Mouse (Mus musculus) heart, embryonic 16.5 days (tissue): Measurements from ENCODE around the gene Dscam. TPM values are rescaled to one million over a fixed set of nuclear protein-coding genes. Genes with fewer than 3 reads are reported as not detected.

Experiments
- ATAC-seq: fragments of 200-750 bp; cut with Nextera tagmentation; replicated peaks from 2 replicates; pipeline ENCODE4 v1.8.0; 2017; ENCODE audit warnings: moderate number of reproducible peaks; ENCODE audit not compliant: insufficient read depth, low FRiP score; ENCODE audit errors: extremely low read depth
- H3K27ac ChIP-seq: fragments of 300-500 bp; sonication (generic); 2 replicates; pipeline ENCODE4 v1.5.1; 2014; ENCODE audit warnings: mild to moderate bottlenecking, low read length, control low read depth, moderate library complexity
- H3K27me3 ChIP-seq: fragments of 300-500 bp; sonication (generic); 2 replicates; pipeline ENCODE4 v1.6.1; 2014; ENCODE audit warnings: low read length, mixed read lengths; ENCODE audit not compliant: control insufficient read depth, insufficient read depth
- H3K36me3 ChIP-seq: fragments of 300-500 bp; sonication (generic); 2 replicates; pipeline ENCODE4 v1.6.1; 2014; ENCODE audit not compliant: control insufficient read depth, insufficient read depth
- H3K4me1 ChIP-seq: fragments of 300-500 bp; sonication (generic); 2 replicates; pipeline ENCODE4 v1.6.1; 2014; ENCODE audit warnings: low read length, mixed read lengths; ENCODE audit not compliant: control insufficient read depth, insufficient read depth
- H3K4me2 ChIP-seq: fragments of 300-500 bp; sonication (generic); 2 replicates; pipeline ENCODE4 v1.6.1; 2014; ENCODE audit warnings: low read depth, mild to moderate bottlenecking, control low read depth, low read length
- H3K4me3 ChIP-seq: fragments of 300-500 bp; sonication (generic); 2 replicates; pipeline ENCODE4 v1.5.1; 2014; ENCODE audit warnings: mild to moderate bottlenecking, control low read depth, low read length
- H3K9ac ChIP-seq: fragments of 300-500 bp; sonication (generic); 2 replicates; pipeline ENCODE4 v1.6.1; 2014; ENCODE audit warnings: low read length, control low read depth
- H3K9me3 ChIP-seq: fragments of 300-500 bp; sonication (generic); replicated peaks from 2 replicates; pipeline ENCODE4 v1.6.1; 2016; ENCODE audit warnings: low read length; ENCODE audit not compliant: control insufficient read depth
- WGBS: fragments of 180-500 bp; shearing (Covaris S2); extraction: QIAGEN DNeasy Blood & Tissue Kit; methylation state at CpG from one replicate; pipeline ENCODE4 v1.1.7; 2014; 5-methylcytosine and 5-hydroxymethylcytosine counted together
- polyA plus RNA-seq: library from polyadenylated mRNA; unstranded; fragments of >200 nt; fragmentation: Nextera tagmentation; extraction: Ambion mirVana; gene quantifications from 2 replicates; pipeline ENCODE4 v1.2.1, GENCODE M21; 2015

Dscam gene
- polyA plus RNA-seq, 1 experiment from 2014 or later, result not detected

- no peak for ATAC-seq
- 53% methylated on average over 5 of the region's 5 CpGs for WGBS
These were observed 488.1 kb downstream of the Dscam start for GRCm38 (mm10) chr16:96682289-96682972.

GRCm38 (mm10) chr16:96679981-96680380, 490.6 kb downstream of the Dscam start:
- H3K4me2 ChIP-seq, result no peak overlapping the region
- no peak overlapping the region for H3K4me3 ChIP-seq
- no peak for ATAC-seq
- H3K27ac ChIP-seq, result no peak overlapping the region
- no peaks in the 10 kb centered on the region for H3K9me3 ChIP-seq
- H3K27me3 ChIP-seq, result no peaks in the 10 kb centered on the region
- H3K4me1 ChIP-seq, result no peaks in the 10 kb centered on the region
- no peaks in the 10 kb centered on the region for H3K36me3 ChIP-seq
- H3K9ac ChIP-seq, result no peak overlapping the region
- WGBS, result 73% methylated on average over 8 of the region's 8 CpGs

More at GRCm38 (mm10) chr16:96682289-96682972, 488.1 kb downstream of the Dscam start:
- Histone ChIP-seq H3K9ac (no peak overlapping the region), H3K4me2 (no peak overlapping the region), H3K36me3 (no peaks in the 10 kb centered on the region), H3K27me3 (no peaks in the 10 kb centered on the region), H3K4me3 (no peak overlapping the region), H3K4me1 (no peaks in the 10 kb centered on the region), H3K27ac (no peak overlapping the region), H3K9me3 (no peaks in the 10 kb centered on the region)

- 19% methylated on average over 2 of the region's 2 CpGs for WGBS
These were observed 493.1 kb downstream of the Dscam start for GRCm38 (mm10) chr16:96677471-96677870.

DNA sequence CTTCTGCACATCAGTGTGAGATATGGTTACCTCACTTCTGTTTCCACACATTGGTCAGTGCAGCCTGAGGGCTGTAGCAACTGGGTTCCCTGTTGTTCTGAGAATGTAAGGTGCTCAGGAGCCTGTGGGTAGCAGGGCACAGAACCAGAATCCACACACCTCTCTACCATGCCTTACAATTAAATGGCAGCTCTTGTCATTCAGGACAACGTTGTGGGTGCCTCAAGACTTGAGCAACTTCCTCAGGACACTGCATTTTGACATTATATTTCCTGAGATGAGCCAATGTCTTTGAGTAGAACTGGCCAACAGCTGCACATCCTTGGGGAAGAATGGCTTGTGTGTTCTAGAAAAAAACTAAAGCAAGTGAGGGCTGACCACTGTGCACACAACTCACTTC, 493.9 kb downstream of the Dscam start:
- no peaks in the 10 kb centered on the region for H3K9me3 ChIP-seq
- no peak overlapping the region for H3K27ac ChIP-seq
- H3K36me3 ChIP-seq, result no peaks in the 10 kb centered on the region
- no peaks in the 10 kb centered on the region for H3K27me3 ChIP-seq
- H3K9ac ChIP-seq, result no peak overlapping the region
- 58% methylated on average over 1 of the region's 1 CpGs for WGBS
- H3K4me3 ChIP-seq, result no peak overlapping the region
- ATAC-seq, result no peak
- H3K4me2 ChIP-seq, result no peak overlapping the region
- H3K4me1 ChIP-seq, result no peaks in the 10 kb centered on the region

More at GRCm38 (mm10) chr16:96677471-96677870, 493.1 kb downstream of the Dscam start:
- Histone ChIP-seq H3K27ac (no peak overlapping the region), H3K36me3 (no peaks in the 10 kb centered on the region), H3K9me3 (no peaks in the 10 kb centered on the region), H3K27me3 (no peaks in the 10 kb centered on the region), H3K4me3 (no peak overlapping the region), H3K9ac (no peak overlapping the region), H3K4me2 (no peak overlapping the region), H3K4me1 (no peaks in the 10 kb centered on the region)
- no peak for ATAC-seq

DNA sequence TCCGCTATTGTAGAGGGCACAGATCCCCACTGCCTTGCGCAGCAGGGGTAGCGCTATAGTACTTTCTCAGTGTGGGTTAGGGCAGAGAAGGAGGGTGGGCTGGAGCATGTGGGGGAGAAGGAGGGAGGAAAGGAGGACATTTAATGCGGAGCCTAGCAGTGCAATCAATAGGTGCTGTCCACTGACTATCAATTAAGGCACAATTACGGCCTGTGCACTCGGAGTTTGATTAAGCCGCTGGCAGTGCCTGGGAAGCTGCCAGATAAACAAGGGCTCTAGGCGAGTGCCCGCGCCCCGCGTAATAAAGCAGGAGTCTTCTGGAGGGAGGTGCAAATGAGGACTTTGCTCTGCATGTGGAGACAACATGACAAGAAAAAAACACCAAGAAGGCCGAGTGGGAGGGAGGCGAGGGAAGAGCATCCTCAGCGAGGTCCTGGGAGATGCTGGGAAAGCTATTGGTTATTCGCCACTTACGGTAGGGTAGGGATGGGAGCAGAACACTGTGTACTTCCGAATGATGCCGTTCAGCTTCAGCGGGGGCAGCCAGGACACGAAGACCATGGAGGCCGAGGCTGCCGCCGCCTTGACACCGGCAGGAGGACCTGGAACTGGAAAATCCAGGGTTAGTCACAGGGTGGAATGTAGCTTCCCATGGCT, 497.2 kb downstream of the Dscam start:
- H3K4me3 ChIP-seq, result no peak overlapping the region
- no peak overlapping the region for H3K9ac ChIP-seq
- H3K27me3 ChIP-seq, result no peaks in the 10 kb centered on the region
- no peak overlapping the region for H3K4me2 ChIP-seq
- no peak for ATAC-seq
- H3K27ac ChIP-seq, result no peak overlapping the region
- 70% methylated on average over 25 of the region's 25 CpGs for WGBS
- H3K9me3 ChIP-seq, result no peaks in the 10 kb centered on the region
- no peaks in the 10 kb centered on the region for H3K4me1 ChIP-seq
- H3K36me3 ChIP-seq, result no peaks in the 10 kb centered on the region

DNA sequence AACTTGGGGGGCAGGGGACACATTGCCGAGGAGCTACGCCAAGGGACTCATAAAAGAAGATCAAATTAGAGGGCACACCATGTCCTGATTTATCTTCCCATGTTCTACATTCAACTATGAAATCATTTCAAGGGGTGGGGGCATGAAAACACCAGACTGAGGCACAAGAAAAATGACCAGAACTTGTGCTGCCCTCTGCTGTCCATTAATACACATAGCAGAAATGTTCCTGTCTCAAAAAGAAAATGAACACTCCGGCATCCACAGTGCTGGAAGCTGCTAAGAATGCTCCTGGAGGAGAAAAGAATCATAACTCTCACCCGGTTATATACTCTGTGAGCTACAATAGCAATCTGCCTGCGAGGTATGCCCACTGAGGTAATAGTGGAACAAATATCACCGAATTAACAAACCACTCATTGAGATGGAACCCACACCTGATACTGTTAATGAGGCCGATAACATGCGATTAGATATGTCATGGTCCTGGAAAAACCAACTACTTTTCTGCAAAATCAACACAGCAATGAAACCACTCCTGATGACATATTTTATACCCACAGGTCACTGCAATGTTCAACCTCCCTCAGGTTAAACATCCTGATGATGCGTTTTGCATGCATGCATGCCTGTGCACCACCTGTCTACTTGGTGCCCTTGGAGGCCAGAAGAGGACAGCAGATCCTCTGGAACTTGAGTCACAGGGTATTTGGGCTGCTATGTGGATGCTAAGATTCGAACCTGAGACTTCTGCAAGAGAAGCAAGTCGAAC, 498.8 kb downstream of the Dscam start:
- Histone ChIP-seq H3K9me3 (no peaks in the 10 kb centered on the region), H3K9ac (no peak overlapping the region), H3K27ac (no peak overlapping the region), H3K36me3 (no peaks in the 10 kb centered on the region), H3K27me3 (no peaks in the 10 kb centered on the region), H3K4me3 (no peak overlapping the region), H3K4me1 (no peaks in the 10 kb centered on the region), H3K4me2 (no peak overlapping the region)
- ATAC-seq, result no peak
- WGBS, result 63% methylated on average over 11 of the region's 11 CpGs

DNA sequence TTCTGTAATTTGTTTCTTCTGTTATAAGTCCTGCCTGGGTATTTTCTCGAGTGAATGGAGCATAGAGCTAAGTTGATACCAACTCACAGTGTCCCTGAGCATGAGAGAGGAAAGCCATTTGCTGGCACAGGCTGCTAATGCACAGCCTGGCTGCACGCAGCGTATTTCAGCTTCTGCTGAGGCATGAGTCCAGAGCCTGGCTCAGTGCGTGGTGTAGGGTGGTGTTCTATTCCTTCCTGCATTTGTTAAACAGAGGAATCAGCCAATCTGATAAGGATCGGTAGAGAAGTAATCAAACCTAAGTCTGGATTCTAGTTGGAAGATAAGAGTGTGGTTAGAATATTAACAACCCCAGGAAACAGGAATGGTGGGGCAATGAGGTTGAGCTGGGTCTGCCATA, 500.8 kb downstream of the Dscam start:
- ATAC-seq, result no peak
- Histone ChIP-seq H3K4me2 (no peak overlapping the region), H3K9ac (no peak overlapping the region), H3K27ac (no peak overlapping the region), H3K27me3 (no peaks in the 10 kb centered on the region), H3K4me3 (no peak overlapping the region), H3K9me3 (no peaks in the 10 kb centered on the region), H3K4me1 (no peaks in the 10 kb centered on the region), H3K36me3 (no peaks in the 10 kb centered on the region)
- 59% methylated on average over 5 of the region's 5 CpGs for WGBS

DNA sequence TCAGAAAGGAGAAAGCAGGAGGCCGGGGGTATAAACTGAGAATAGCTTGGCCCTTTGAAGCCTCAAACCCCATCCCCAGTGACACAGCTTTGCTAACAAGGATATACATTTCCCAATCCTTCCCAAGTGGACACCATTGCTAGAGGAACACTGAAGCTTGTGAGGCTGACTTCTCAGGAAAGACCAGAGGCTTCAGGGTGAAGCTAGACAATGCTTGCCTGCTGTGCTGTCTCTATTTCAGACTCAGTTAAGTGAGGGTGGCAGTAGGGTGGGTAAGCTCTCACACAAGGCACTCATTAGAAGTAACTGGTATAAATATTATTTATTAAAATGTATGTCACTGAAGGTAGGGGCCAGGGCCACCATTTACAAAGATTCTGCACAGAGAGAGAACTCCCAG, 502.1 kb downstream of the Dscam start:
- no peaks in the 10 kb centered on the region for H3K27me3 ChIP-seq
- H3K9ac ChIP-seq, result no peak overlapping the region
- no peaks in the 10 kb centered on the region for H3K36me3 ChIP-seq
- ATAC-seq, result no peak
- H3K9me3 ChIP-seq, result no peaks in the 10 kb centered on the region
- H3K4me2 ChIP-seq, result no peak overlapping the region
- H3K27ac ChIP-seq, result no peak overlapping the region
- 31% methylated on average over 1 of the region's 1 CpGs for WGBS
- no peaks in the 10 kb centered on the region for H3K4me1 ChIP-seq
- no peak overlapping the region for H3K4me3 ChIP-seq

DNA sequence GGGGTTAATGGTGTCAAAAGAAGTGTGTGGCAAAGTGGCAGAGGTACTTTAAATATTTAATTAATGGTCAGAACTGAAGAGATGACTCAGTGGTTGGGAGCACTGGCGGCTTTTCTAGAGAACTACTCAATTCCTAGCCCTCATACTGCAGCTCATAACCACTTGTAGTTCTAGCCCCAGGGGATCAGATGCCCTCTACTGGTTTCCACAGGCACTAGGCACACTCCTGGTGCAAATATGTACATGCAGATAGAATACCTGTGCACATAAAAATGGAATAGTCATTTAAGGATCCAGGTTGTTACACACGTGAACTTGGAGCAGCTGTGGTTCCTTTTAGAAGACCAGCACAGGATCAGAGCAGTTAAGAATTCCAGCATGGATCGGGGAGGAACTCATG, 509.5 kb downstream of the Dscam start:
- H3K4me3 ChIP-seq, result no peak overlapping the region
- WGBS, result 68% methylated on average over 3 of the region's 3 CpGs

More for the DNA sequence above, 509.5 kb downstream of the Dscam start:
- H3K27me3 ChIP-seq, result no peaks in the 10 kb centered on the region
- H3K36me3 ChIP-seq, result no peaks in the 10 kb centered on the region
- no peak for ATAC-seq
- H3K9ac ChIP-seq, result no peak overlapping the region
- H3K4me1 ChIP-seq, result no peaks in the 10 kb centered on the region
- no peaks in the 10 kb centered on the region for H3K9me3 ChIP-seq
- no peak overlapping the region for H3K27ac ChIP-seq
- no peak overlapping the region for H3K4me2 ChIP-seq
